Mouse (Mus musculus): ENCODE measurements around the gene Adipor1. TPM values are rescaled to one million over a fixed set of nuclear protein-coding genes. Genes with fewer than 3 reads are reported as not detected.
"Not testable (repeated sequence)": the region's sequence is repeated elsewhere in the genome, so short reads cannot be mapped to it uniquely, and the experiment has no call there.

Gene Adipor1
- total and polyA plus RNA-seq, 2 experiments from 2014 or later = 68.2 to 82.0 TPM

- Histone ChIP-seq H3K27me3 (ENCODE audit: insufficient read depth, low read length) (no peaks in the 10 kb centered on the region), H3K36me3 (ENCODE audit: insufficient read depth) (no peaks in the 10 kb centered on the region), H3K4me3 (ENCODE audit: low read depth, low read length) (no peak overlapping the region), H3K4me2 (ENCODE audit: low read depth) (no peak overlapping the region), H3K9me3 (ENCODE audit: low read length) (no peaks in the 10 kb centered on the region), H3K4me1 (ENCODE audit: insufficient read depth) (no peaks in the 10 kb centered on the region), H3K9ac (no peak overlapping the region), H3K27ac (ENCODE audit: low read depth, low read length) (no peak overlapping the region)
- no peak for TF ChIP-seq CTCF (IDR thresholded peaks at IDR 0.05; ENCODE audit: low read depth)
- ATAC-seq (no peak), DNase-seq (no peak)
- WGBS = 94% methylated on average over 6 of the region's 6 CpGs
Observed at GRCm38 (mm10) chr1:134440437-134440836, 25.3 kb downstream of the Adipor1 start.

- H3K36me3 ChIP-seq (ENCODE audit: insufficient read depth) = not testable (repeated sequence)
Observed at GRCm38 (mm10) chr1:134441737-134442136, 26.6 kb downstream of the Adipor1 start.

DNA sequence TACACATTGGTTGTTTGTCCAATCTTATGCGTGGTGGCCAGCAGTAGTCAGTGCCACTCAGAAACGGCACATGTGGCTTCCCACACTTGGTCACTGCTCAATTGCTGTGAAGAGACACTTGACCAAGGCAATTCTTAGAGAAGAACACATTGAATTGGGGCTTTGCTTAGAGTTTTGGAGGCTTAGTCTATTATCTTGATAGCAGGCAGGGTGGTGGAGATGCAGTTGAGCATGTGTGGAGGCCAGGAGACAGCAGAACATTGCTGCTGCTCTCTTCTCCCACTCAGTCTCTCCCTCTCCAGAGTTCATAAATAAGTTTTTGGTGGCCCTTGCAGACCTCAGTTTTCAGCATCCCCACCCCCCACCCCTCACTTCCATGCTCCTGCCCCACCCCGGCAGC, 27.2 kb downstream of the Adipor1 start:
- TF ChIP-seq CTCF (IDR thresholded peaks at IDR 0.05; ENCODE audit: low read depth) = no peak
- H3K9ac ChIP-seq = no peak overlapping the region
- H3K36me3 ChIP-seq (ENCODE audit: insufficient read depth) = no peaks in the 10 kb centered on the region
- H3K4me1 ChIP-seq (ENCODE audit: insufficient read depth) = no peaks in the 10 kb centered on the region
- H3K27ac ChIP-seq (ENCODE audit: low read depth, low read length) = no peak overlapping the region
- DNase-seq = no peak
- no peak for ATAC-seq
- WGBS = 90% methylated on average over 3 of the region's 3 CpGs
- H3K4me3 ChIP-seq (ENCODE audit: low read depth, low read length) = no peak overlapping the region
- H3K27me3 ChIP-seq (ENCODE audit: insufficient read depth, low read length) = no peaks in the 10 kb centered on the region
- H3K4me2 ChIP-seq (ENCODE audit: low read depth) = no peak overlapping the region
- H3K9me3 ChIP-seq (ENCODE audit: low read length) = no peaks in the 10 kb centered on the region

More at GRCm38 (mm10) chr1:134441737-134442136, 26.6 kb downstream of the Adipor1 start:
- H3K27ac ChIP-seq (ENCODE audit: low read depth, low read length); H3K9me3 ChIP-seq (ENCODE audit: low read length); H3K4me3 ChIP-seq (ENCODE audit: low read depth, low read length); H3K4me2 ChIP-seq (ENCODE audit: low read depth); H3K4me1 ChIP-seq (ENCODE audit: insufficient read depth); DNase-seq; H3K27me3 ChIP-seq (ENCODE audit: insufficient read depth, low read length); ATAC-seq; H3K9ac ChIP-seq: not testable (repeated sequence)
- 88% methylated on average over 7 of the region's 10 CpGs for WGBS

GRCm38 (mm10) chr1:134443288-134443687, 28.1 kb downstream of the Adipor1 start:
- not testable (repeated sequence) for H3K9ac ChIP-seq; H3K9me3 ChIP-seq (ENCODE audit: low read length); H3K27ac ChIP-seq (ENCODE audit: low read depth, low read length); ATAC-seq; H3K36me3 ChIP-seq (ENCODE audit: insufficient read depth); H3K4me2 ChIP-seq (ENCODE audit: low read depth); DNase-seq; H3K27me3 ChIP-seq (ENCODE audit: insufficient read depth, low read length); H3K4me1 ChIP-seq (ENCODE audit: insufficient read depth); H3K4me3 ChIP-seq (ENCODE audit: low read depth, low read length)
- WGBS = 77% methylated on average over 1 of the region's 1 CpGs

DNA sequence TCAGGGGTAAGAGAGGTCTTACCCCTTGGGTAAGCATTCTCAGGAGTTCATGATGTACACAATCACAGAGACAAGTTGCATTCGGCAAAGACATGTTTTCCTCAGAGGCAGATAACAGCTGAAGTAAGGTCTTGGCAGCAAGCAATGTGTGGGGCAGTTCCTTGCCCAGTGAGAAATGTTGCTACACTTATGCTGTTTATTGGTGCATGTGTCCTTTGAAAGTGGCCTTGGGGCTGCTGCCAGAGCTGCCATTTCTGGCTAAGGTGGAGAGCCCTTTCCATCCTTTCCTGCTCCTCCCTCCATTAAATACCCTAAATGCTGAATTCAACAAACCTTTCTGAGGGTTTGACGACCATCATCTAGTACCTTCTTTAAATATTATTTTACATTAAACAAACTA, 30.2 kb downstream of the Adipor1 start:
- Histone ChIP-seq H3K9me3 (ENCODE audit: low read length) (no peaks in the 10 kb centered on the region), H3K9ac (no peak overlapping the region), H3K4me3 (ENCODE audit: low read depth, low read length) (no peak overlapping the region), H3K27ac (ENCODE audit: low read depth, low read length) (no peak overlapping the region), H3K27me3 (ENCODE audit: insufficient read depth, low read length) (no peaks in the 10 kb centered on the region), H3K36me3 (ENCODE audit: insufficient read depth) (no peaks in the 10 kb centered on the region), H3K4me1 (ENCODE audit: insufficient read depth) (no peaks in the 10 kb centered on the region), H3K4me2 (ENCODE audit: low read depth) (no peak overlapping the region)
- 92% methylated on average over 2 of the region's 2 CpGs for WGBS
- DNase-seq (no peak), ATAC-seq (no peak)
- no peak for TF ChIP-seq CTCF (IDR thresholded peaks at IDR 0.05; ENCODE audit: low read depth)

DNA sequence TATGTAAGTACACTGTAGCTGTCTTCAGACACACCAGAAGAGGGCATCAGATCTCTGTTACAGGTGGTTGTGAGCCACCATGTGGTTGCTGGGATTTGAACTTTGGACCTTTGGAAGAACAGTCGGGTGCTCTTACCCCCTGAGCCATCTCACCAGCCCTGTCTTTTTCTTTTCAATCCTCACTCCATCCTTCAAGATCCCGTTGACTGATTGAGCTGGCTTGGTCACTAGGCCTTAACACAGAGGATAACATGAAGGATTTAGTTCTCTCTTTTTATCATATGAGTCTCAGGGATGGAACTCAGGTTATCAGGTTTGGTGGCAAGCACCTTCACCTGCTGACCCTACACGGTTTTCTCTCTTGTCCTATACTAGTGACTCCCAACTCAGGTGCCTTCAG, 33.4 kb downstream of the Adipor1 start:
- ATAC-seq; H3K4me2 ChIP-seq (ENCODE audit: low read depth); H3K27ac ChIP-seq (ENCODE audit: low read depth, low read length); H3K36me3 ChIP-seq (ENCODE audit: insufficient read depth); H3K9me3 ChIP-seq (ENCODE audit: low read length); H3K4me1 ChIP-seq (ENCODE audit: insufficient read depth); H3K27me3 ChIP-seq (ENCODE audit: insufficient read depth, low read length); DNase-seq; H3K9ac ChIP-seq; H3K4me3 ChIP-seq (ENCODE audit: low read depth, low read length): not testable (repeated sequence)
- WGBS = 70% methylated on average over 3 of the region's 3 CpGs

GRCm38 (mm10) chr1:134450201-134450600, 35.0 kb downstream of the Adipor1 start:
- Histone ChIP-seq H3K9me3 (ENCODE audit: low read length) (no peaks in the 10 kb centered on the region), H3K4me2 (ENCODE audit: low read depth) (no peak overlapping the region), H3K4me3 (ENCODE audit: low read depth, low read length) (no peak overlapping the region), H3K9ac (no peak overlapping the region), H3K36me3 (ENCODE audit: insufficient read depth) (no peaks in the 10 kb centered on the region), H3K27ac (ENCODE audit: low read depth, low read length) (no peak overlapping the region), H3K27me3 (ENCODE audit: insufficient read depth, low read length) (no peaks in the 10 kb centered on the region), H3K4me1 (ENCODE audit: insufficient read depth) (no peaks in the 10 kb centered on the region)
- TF ChIP-seq CTCF (IDR thresholded peaks at IDR 0.05; ENCODE audit: low read depth) = no peak
- WGBS = 82% methylated on average over 4 of the region's 4 CpGs
- DNase-seq (no peak), ATAC-seq (no peak)

GRCm38 (mm10) chr1:134450986-134451385, 35.8 kb downstream of the Adipor1 start:
- Histone ChIP-seq H3K9me3 (ENCODE audit: low read length) (no peaks in the 10 kb centered on the region), H3K27ac (ENCODE audit: low read depth, low read length) (no peak overlapping the region), H3K4me1 (ENCODE audit: insufficient read depth) (peaks cover under 1% of the 10 kb centered on the region; the same call in 1 of the 2 replicates), H3K4me2 (ENCODE audit: low read depth) (no peak overlapping the region), H3K4me3 (ENCODE audit: low read depth, low read length) (no peak overlapping the region), H3K27me3 (ENCODE audit: insufficient read depth, low read length) (no peaks in the 10 kb centered on the region), H3K36me3 (ENCODE audit: insufficient read depth) (no peaks in the 10 kb centered on the region), H3K9ac (no peak overlapping the region)
- DNase-seq (peak; percentile 50), ATAC-seq (no peak)
- 45% methylated on average over 3 of the region's 3 CpGs for WGBS
- TF ChIP-seq CTCF (IDR thresholded peaks at IDR 0.05; ENCODE audit: low read depth) = peak; percentile 68

All from forebrain, postnatal 0 days (tissue).